Mouse (Mus musculus) bone marrow macrophage, adult 2 months (primary cell): ENCODE data around the gene Als2cl.

Source experiments
- CTCF ChIP-seq: IDR thresholded peaks from 2 replicates; pipeline ENCODE4 v1.5.1; 2012; ENCODE audit warnings: low read depth, mild to moderate bottlenecking, low read length, moderate library complexity
- POLR2A ChIP-seq: IDR thresholded peaks from 2 replicates; pipeline ENCODE4 v1.6.1; 2012; ENCODE audit warnings: mild to moderate bottlenecking, low read depth, low read length, borderline replicate concordance

DNA sequence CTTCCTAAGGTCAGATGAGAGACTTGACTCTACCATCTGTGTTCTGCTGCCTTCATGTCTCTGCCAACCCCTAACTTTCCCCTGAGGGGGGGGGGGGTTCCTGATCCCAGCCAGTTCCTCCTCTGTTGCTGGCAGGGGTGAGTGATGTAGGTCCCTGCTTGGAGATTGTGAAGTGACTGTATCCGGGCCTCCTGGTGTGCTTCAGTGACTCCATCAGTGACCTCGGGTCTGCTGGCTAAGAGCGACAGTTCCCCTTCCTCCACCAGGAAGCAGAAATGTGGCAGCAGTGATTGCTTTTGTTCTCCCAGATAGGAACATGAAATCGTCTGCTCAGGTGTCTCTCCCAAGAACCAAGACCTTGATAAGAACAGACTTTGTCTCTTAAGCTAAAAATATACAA lies 22.8 kb upstream of the Als2cl start:
- no peak for TF ChIP-seq CTCF
- TF ChIP-seq POLR2A = no peak
